ENCODE assay signal across 7 mouse cellular contexts in genomic region chr9:44720358-44721153, GRCm38 (mm10). TPM values are rescaled to one million over a fixed set of nuclear protein-coding genes. Genes with fewer than 3 reads are reported as not detected.
DNase-seq lines count a peak whose midpoint lies in the region; ATAC-seq lines count a peak whose summit lies in the region.

No protein-coding gene starts in this region.

- peak; percentile 37 to 52 for DNase-seq in right cerebral cortex, adult 2 months (ENCODE audit: low spot score in 2 of 2)
- DNase-seq in right cerebral cortex, postnatal 36 days (ENCODE audit: low spot score in 2 of 2): no peak
- peak; percentile 62 for DNase-seq in cerebellum, adult 11 months
- peak; percentile 55 for DNase-seq in naive thymus-derived CD4-positive, alpha-beta T cell, adult 2 months (ENCODE audit: low read depth)
- no peak for DNase-seq in frontal cortex, postnatal 14 days (ENCODE audit: low spot score in 2 of 2)

- peak overlapping the region; percentile 90 for H3K9ac ChIP-seq in forebrain, embryonic 16.5 days (replicated peaks; ENCODE audit: low read depth, low read length)
- H3K9ac ChIP-seq in kidney, embryonic 14.5 days (ENCODE audit: low read depth, low read length): peak overlapping the region; percentile 77

- peaks cover 54% of the 10 kb centered on the region for H3K4me1 ChIP-seq in forebrain, embryonic 16.5 days (replicated peaks; ENCODE audit: control insufficient read depth, insufficient read depth, low read length)
- peaks cover 15% of the 10 kb centered on the region for H3K4me1 ChIP-seq in kidney, embryonic 14.5 days (ENCODE audit: control insufficient read depth, insufficient read depth, low read length)

- H3K4me3 ChIP-seq in forebrain, embryonic 16.5 days (replicated peaks; ENCODE audit: low read length): peak overlapping the region; percentile 83
- peak overlapping the region; percentile 63 for H3K4me3 ChIP-seq in kidney, embryonic 14.5 days (ENCODE audit: low read length)

- no peaks in the 10 kb centered on the region for H3K27me3 ChIP-seq in forebrain, embryonic 16.5 days (replicated peaks; ENCODE audit: control insufficient read depth, insufficient read depth, low read length)
- H3K27me3 ChIP-seq in kidney, embryonic 14.5 days (ENCODE audit: control insufficient read depth, insufficient read depth, low read length): no peaks in the 10 kb centered on the region

- peak overlapping the region; percentile 69 for H3K27ac ChIP-seq in forebrain, embryonic 16.5 days (ENCODE audit: low read length)
- peak overlapping the region; percentile 73; the same call in 1 of the 2 replicates for H3K27ac ChIP-seq in kidney, embryonic 14.5 days (ENCODE audit: low read depth, low read length)

- peak overlapping the region; percentile 75 for H3K4me2 ChIP-seq in forebrain, embryonic 16.5 days (ENCODE audit: low read length)
- H3K4me2 ChIP-seq in kidney, embryonic 14.5 days (replicated peaks; ENCODE audit: low read depth, low read length): peak overlapping the region; percentile 57

- 11% methylated on average over 9 of the region's 9 CpGs for WGBS in forebrain, embryonic 16.5 days
- WGBS in kidney, embryonic 14.5 days: 15% methylated on average over 9 of the region's 9 CpGs

- H3K36me3 ChIP-seq in forebrain, embryonic 16.5 days (ENCODE audit: control insufficient read depth, insufficient read depth): no peaks in the 10 kb centered on the region
- H3K36me3 ChIP-seq in kidney, embryonic 14.5 days (ENCODE audit: control insufficient read depth, insufficient read depth, low read length): peaks cover 28% of the 10 kb centered on the region

- peak; percentile 34 for ATAC-seq in forebrain, embryonic 16.5 days
- ATAC-seq in kidney, embryonic 14.5 days (ENCODE audit: low FRiP score, low TSS enrichment): peak; percentile 20; the same call in 1 of the 2 replicates

- no peaks in the 10 kb centered on the region for H3K9me3 ChIP-seq in forebrain, embryonic 16.5 days (ENCODE audit: control insufficient read depth, low read length)
- no peaks in the 10 kb centered on the region for H3K9me3 ChIP-seq in kidney, embryonic 14.5 days (ENCODE audit: control insufficient read depth, low read length)

RNA-seq across cellular contexts. Expression of gene Phldb1, which starts 14.4 kb away (rescaled TPM):
- polyA plus RNA-seq in forebrain, embryonic 16.5 days (2015; fragmentation: Nextera tagmentation; extraction: Ambion mirVana): 45.0 and 53.6 TPM in 2 replicates
- 24.9 and 28.7 TPM in 2 replicates for polyA plus RNA-seq in kidney, embryonic 14.5 days (2014; fragmentation: Nextera tagmentation; extraction: Ambion mirVana)

RNA-seq across cellular contexts. Expression of gene Arcn1, which starts 47.1 kb away (rescaled TPM):
- 150 and 161 TPM in 2 replicates for polyA plus RNA-seq in forebrain, embryonic 16.5 days (2015; fragmentation: Nextera tagmentation; extraction: Ambion mirVana)
- 116 and 219 TPM in 2 replicates for polyA plus RNA-seq in kidney, embryonic 14.5 days (2014; fragmentation: Nextera tagmentation; extraction: Ambion mirVana)

RNA-seq across cellular contexts. Expression of gene Ift46, which starts 47.2 kb away (rescaled TPM):
- polyA plus RNA-seq in forebrain, embryonic 16.5 days (2015; fragmentation: Nextera tagmentation; extraction: Ambion mirVana): 184 and 187 TPM in 2 replicates
- polyA plus RNA-seq in kidney, embryonic 14.5 days (2014; fragmentation: Nextera tagmentation; extraction: Ambion mirVana): 122 and 131 TPM in 2 replicates

RNA-seq across cellular contexts. Expression of gene Treh, which starts 47.5 kb away (rescaled TPM):
- not detected in 2 replicates for polyA plus RNA-seq in forebrain, embryonic 16.5 days (2015; fragmentation: Nextera tagmentation; extraction: Ambion mirVana)
- not detected in 2 replicates for polyA plus RNA-seq in kidney, embryonic 14.5 days (2014; fragmentation: Nextera tagmentation; extraction: Ambion mirVana)

Comparison
In these comparisons a context has a peak if more than half of its experiments do, and no peak if none do; other contexts are left out.
1. DNase-seq: peak in right cerebral cortex, adult 2 months (2 of 2), cerebellum, adult 11 months (single experiment) and naive thymus-derived CD4-positive, alpha-beta T cell, adult 2 months (single experiment); none in right cerebral cortex, postnatal 36 days (0 of 2) and frontal cortex, postnatal 14 days (0 of 2).